Mouse (Mus musculus) erythroid progenitor cell, adult 5-6 weeks (primary cell): Measurements from ENCODE around the gene Eef2. TPM values are rescaled to one million over a fixed set of nuclear protein-coding genes. Genes with fewer than 3 reads are reported as not detected.

Experiments used
- ATAC-seq: replicated peaks from 2 replicates; pipeline ENCODE4 v1.8.0; 2016; ENCODE audit warnings: moderate number of reproducible peaks, mild to moderate bottlenecking, moderate TSS enrichment, inconsistent platforms; ENCODE audit not compliant: poor library complexity, low FRiP score, severe bottlenecking
- total RNA-seq, 2 experiments: library from RNA; stranded (forward) in 1 of 2; stranded (reverse) in 1 of 2; fragments of 150-400 nt in 1 of 2; fragments of 186-747, 209-891 nt in 1 of 2; gene quantifications; 2 replicates each; pipeline versions ENCODE4 v1.2.3 to v1.2.4; 2015 to 2017; ENCODE audit warnings: low replicate concordance in 2 of 2

The Eef2 gene
- total RNA-seq, 2 experiments from 2014 or later, result 267 to 399 TPM

- no peak for ATAC-seq
Measured at GRCm38 (mm10) chr10:81231436-81231835, 55.0 kb downstream of the Eef2 start.

Other genes with a start within 250 kb of the Eef2 start
Only the 30 nearest of the 31 such genes appear.
- not detected in 2 replicates for gene Gng7, start 161.7 kb upstream of the Eef2 start, total RNA-seq (2015; ENCODE audit: low replicate concordance)
- gene Gng7, start 161.7 kb upstream of the Eef2 start, total RNA-seq (2017; ENCODE audit: low replicate concordance), result 0.38 and 0.90 TPM in 2 replicates
- gene Diras1, start 151.0 kb upstream of the Eef2 start, total RNA-seq (2015; ENCODE audit: low replicate concordance), result not detected in 2 replicates
- gene Diras1, start 151.0 kb upstream of the Eef2 start, total RNA-seq (2017; ENCODE audit: low replicate concordance), result not detected in 2 replicates
- 4.3 and 7.1 TPM in 2 replicates for gene Slc39a3, start 139.2 kb upstream of the Eef2 start, total RNA-seq (2015; ENCODE audit: low replicate concordance)
- 1.2 and 4.2 TPM in 2 replicates for gene Slc39a3, start 139.2 kb upstream of the Eef2 start, total RNA-seq (2017; ENCODE audit: low replicate concordance)
- 13.0 and 22.2 TPM in 2 replicates for gene Sgta, start 116.5 kb upstream of the Eef2 start, total RNA-seq (2015; ENCODE audit: low replicate concordance)
- gene Sgta, start 116.5 kb upstream of the Eef2 start, total RNA-seq (2017; ENCODE audit: low replicate concordance), result 13.8 and 16.6 TPM in 2 replicates
- gene Thop1, start 106.6 kb upstream of the Eef2 start, total RNA-seq (2015; ENCODE audit: low replicate concordance), result 2.9 and 4.3 TPM in 2 replicates
- 3.2 and 22.8 TPM in 2 replicates for gene Thop1, start 106.6 kb upstream of the Eef2 start, total RNA-seq (2017; ENCODE audit: low replicate concordance)
- gene Creb3l3, start 77.8 kb upstream of the Eef2 start, total RNA-seq (2015; ENCODE audit: low replicate concordance), result not detected in 2 replicates
- gene Creb3l3, start 77.8 kb upstream of the Eef2 start, total RNA-seq (2017; ENCODE audit: low replicate concordance), result not detected in 2 replicates
- 36.4 and 39.4 TPM in 2 replicates for gene Map2k2, start 70.7 kb upstream of the Eef2 start, total RNA-seq (2015; ENCODE audit: low replicate concordance)
- 54.0 and 71.5 TPM in 2 replicates for gene Map2k2, start 70.7 kb upstream of the Eef2 start, total RNA-seq (2017; ENCODE audit: low replicate concordance)
- gene Zbtb7a, start 41.4 kb upstream of the Eef2 start, total RNA-seq (2015; ENCODE audit: low replicate concordance), result 31.7 and 33.1 TPM in 2 replicates
- gene Zbtb7a, start 41.4 kb upstream of the Eef2 start, total RNA-seq (2017; ENCODE audit: low replicate concordance), result 23.1 and 33.2 TPM in 2 replicates
- 24.1 and 27.2 TPM in 2 replicates for gene Pias4, start 8.7 kb upstream of the Eef2 start, total RNA-seq (2015; ENCODE audit: low replicate concordance)
- 15.3 and 46.0 TPM in 2 replicates for gene Pias4, start 8.7 kb upstream of the Eef2 start, total RNA-seq (2017; ENCODE audit: low replicate concordance)
- 5.0 and 5.4 TPM in 2 replicates for gene Dapk3, start 6.4 kb downstream of the Eef2 start, total RNA-seq (2015; ENCODE audit: low replicate concordance)
- 6.4 and 9.4 TPM in 2 replicates for gene Dapk3, start 6.4 kb downstream of the Eef2 start, total RNA-seq (2017; ENCODE audit: low replicate concordance)
- not detected in 2 replicates for gene 4930442H23Rik, start 7.2 kb downstream of the Eef2 start, total RNA-seq (2015; ENCODE audit: low replicate concordance)
- gene 4930442H23Rik, start 7.2 kb downstream of the Eef2 start, total RNA-seq (2017; ENCODE audit: low replicate concordance), result not detected in 2 replicates
- gene Nmrk2, start 25.4 kb downstream of the Eef2 start, total RNA-seq (2015; ENCODE audit: low replicate concordance), result not detected in 2 replicates
- not detected in 2 replicates for gene Nmrk2, start 25.4 kb downstream of the Eef2 start, total RNA-seq (2017; ENCODE audit: low replicate concordance)
- not detected in 2 replicates for gene Atcay, start 54.2 kb downstream of the Eef2 start, total RNA-seq (2015; ENCODE audit: low replicate concordance)
- 8.3 TPM in 1 of 2 replicates, not detected in the other for gene Atcay, start 54.2 kb downstream of the Eef2 start, total RNA-seq (2017; ENCODE audit: low replicate concordance)
- not detected in 2 replicates for gene Zfr2, start 56.5 kb downstream of the Eef2 start, total RNA-seq (2015; ENCODE audit: low replicate concordance)
- gene Zfr2, start 56.5 kb downstream of the Eef2 start, total RNA-seq (2017; ENCODE audit: low replicate concordance), result not detected in 2 replicates
- gene Matk, start 76.3 kb downstream of the Eef2 start, total RNA-seq (2015; ENCODE audit: low replicate concordance), result 1.7 and 2.2 TPM in 2 replicates
- 1.5 and 1.7 TPM in 2 replicates for gene Matk, start 76.3 kb downstream of the Eef2 start, total RNA-seq (2017; ENCODE audit: low replicate concordance)
- 35.2 and 37.5 TPM in 2 replicates for gene Mrpl54, start 90.3 kb downstream of the Eef2 start, total RNA-seq (2015; ENCODE audit: low replicate concordance)
- 20.0 and 23.0 TPM in 2 replicates for gene Mrpl54, start 90.3 kb downstream of the Eef2 start, total RNA-seq (2017; ENCODE audit: low replicate concordance)
- gene Apba3, start 90.3 kb downstream of the Eef2 start, total RNA-seq (2015; ENCODE audit: low replicate concordance), result not detected in 2 replicates
- gene Apba3, start 90.3 kb downstream of the Eef2 start, total RNA-seq (2017; ENCODE audit: low replicate concordance), result 14.0 TPM in 1 of 2 replicates, not detected in the other
- gene Tjp3, start 115.0 kb downstream of the Eef2 start, total RNA-seq (2015; ENCODE audit: low replicate concordance), result 3.2 TPM in 1 of 2 replicates, not detected in the other
- gene Tjp3, start 115.0 kb downstream of the Eef2 start, total RNA-seq (2017; ENCODE audit: low replicate concordance), result 0.23 TPM in 1 of 2 replicates, not detected in the other
- 13.0 and 15.1 TPM in 2 replicates for gene Pip5k1c, start 116.3 kb downstream of the Eef2 start, total RNA-seq (2015; ENCODE audit: low replicate concordance)
- gene Pip5k1c, start 116.3 kb downstream of the Eef2 start, total RNA-seq (2017; ENCODE audit: low replicate concordance), result 9.9 and 14.7 TPM in 2 replicates
- 8.3 and 10.5 TPM in 2 replicates for gene Cactin, start 144.5 kb downstream of the Eef2 start, total RNA-seq (2015; ENCODE audit: low replicate concordance)
- 24.7 and 47.1 TPM in 2 replicates for gene Cactin, start 144.5 kb downstream of the Eef2 start, total RNA-seq (2017; ENCODE audit: low replicate concordance)
- not detected in 2 replicates for gene Tbxa2r, start 152.1 kb downstream of the Eef2 start, total RNA-seq (2015; ENCODE audit: low replicate concordance)
- 0.90 TPM in 1 of 2 replicates, not detected in the other for gene Tbxa2r, start 152.1 kb downstream of the Eef2 start, total RNA-seq (2017; ENCODE audit: low replicate concordance)
- gene Gipc3, start 166.6 kb downstream of the Eef2 start, total RNA-seq (2015; ENCODE audit: low replicate concordance), result not detected in 2 replicates
- not detected in 2 replicates for gene Gipc3, start 166.6 kb downstream of the Eef2 start, total RNA-seq (2017; ENCODE audit: low replicate concordance)
- 49.9 and 58.7 TPM in 2 replicates for gene Hmg20b, start 173.8 kb downstream of the Eef2 start, total RNA-seq (2015; ENCODE audit: low replicate concordance)
- gene Hmg20b, start 173.8 kb downstream of the Eef2 start, total RNA-seq (2017; ENCODE audit: low replicate concordance), result 18.1 and 24.4 TPM in 2 replicates
- gene Mfsd12, start 180.9 kb downstream of the Eef2 start, total RNA-seq (2015; ENCODE audit: low replicate concordance), result 15.9 and 18.7 TPM in 2 replicates
- 29.7 and 33.0 TPM in 2 replicates for gene Mfsd12, start 180.9 kb downstream of the Eef2 start, total RNA-seq (2017; ENCODE audit: low replicate concordance)
- 5.4 and 15.1 TPM in 2 replicates for gene 4930404N11Rik, start 189.2 kb downstream of the Eef2 start, total RNA-seq (2015; ENCODE audit: low replicate concordance)
- gene 4930404N11Rik, start 189.2 kb downstream of the Eef2 start, total RNA-seq (2017; ENCODE audit: low replicate concordance), result 12.3 and 14.8 TPM in 2 replicates
- gene Fzr1, start 201.9 kb downstream of the Eef2 start, total RNA-seq (2015; ENCODE audit: low replicate concordance), result 235 and 246 TPM in 2 replicates
- gene Fzr1, start 201.9 kb downstream of the Eef2 start, total RNA-seq (2017; ENCODE audit: low replicate concordance), result 247 and 266 TPM in 2 replicates
- gene Dohh, start 207.8 kb downstream of the Eef2 start, total RNA-seq (2015; ENCODE audit: low replicate concordance), result 8.8 TPM in 1 of 2 replicates, not detected in the other
- 4.0 and 17.2 TPM in 2 replicates for gene Dohh, start 207.8 kb downstream of the Eef2 start, total RNA-seq (2017; ENCODE audit: low replicate concordance)
- 2.1 and 4.3 TPM in 2 replicates for gene Gm48551, start 207.8 kb downstream of the Eef2 start, total RNA-seq (2015; ENCODE audit: low replicate concordance)
- gene Gm48551, start 207.8 kb downstream of the Eef2 start, total RNA-seq (2017; ENCODE audit: low replicate concordance), result not detected in 2 replicates
- gene Gm48552, start 212.4 kb downstream of the Eef2 start, total RNA-seq (2015; ENCODE audit: low replicate concordance), result not detected in 2 replicates
- not detected in 2 replicates for gene Gm48552, start 212.4 kb downstream of the Eef2 start, total RNA-seq (2017; ENCODE audit: low replicate concordance)
- gene Smim24, start 216.4 kb downstream of the Eef2 start, total RNA-seq (2015; ENCODE audit: low replicate concordance), result 5.4 and 7.5 TPM in 2 replicates
- 4.2 TPM in 1 of 2 replicates, not detected in the other for gene Smim24, start 216.4 kb downstream of the Eef2 start, total RNA-seq (2017; ENCODE audit: low replicate concordance)